Mouse (Mus musculus) liver, embryonic 14.5 days (tissue): Measurements from ENCODE around the gene Cmip. TPM values are rescaled to one million over a fixed set of nuclear protein-coding genes. Genes with fewer than 3 reads are reported as not detected.

ENCODE experiments used
- ATAC-seq: fragments of 200-750 bp; cut with Nextera tagmentation; 2 replicates; pipeline ENCODE4 v1.8.0; 2017; ENCODE audit warnings: moderate number of reproducible peaks, mild to moderate bottlenecking, moderate library complexity; ENCODE audit not compliant: insufficient read depth
- DNase-seq, 3 experiments: peaks; one replicate each; pipeline ENCODE4 v3.0.0-alpha.2; 2012 to 2013; ENCODE audit warnings: low read depth in 3 of 3, low spot score in 3 of 3
- H3K27ac ChIP-seq: fragments of 300-500 bp; sonication (generic); 2 replicates; pipeline ENCODE4 v1.5.1; 2014; ENCODE audit warnings: moderate library complexity, mild to moderate bottlenecking, control low read depth, inconsistent platforms
- H3K27me3 ChIP-seq: fragments of 300-500 bp; sonication (generic); 2 replicates; pipeline ENCODE4 v1.6.1; 2014; ENCODE audit warnings: mild to moderate bottlenecking, low read length, moderate library complexity; ENCODE audit not compliant: control insufficient read depth, insufficient read depth
- H3K36me3 ChIP-seq: fragments of 300-500 bp; sonication (generic); replicated peaks from 2 replicates; pipeline ENCODE4 v1.6.1; 2014; ENCODE audit warnings: low read depth; ENCODE audit not compliant: control insufficient read depth, insufficient read depth
- H3K4me1 ChIP-seq, 2 experiments: fragments of 200-500 bp in 1 of 2; fragments of 300-500 bp in 1 of 2; sonication (generic) in 1 of 2; replicated peaks; 2 replicates each; pipeline ENCODE4 v1.6.1; 2012 to 2014; ENCODE audit warnings: antibody characterized with exemption in 1 of 2, inconsistent platforms in 1 of 2, low read length in 1 of 2; ENCODE audit not compliant: control insufficient read depth in 2 of 2, insufficient read depth in 2 of 2
- H3K4me2 ChIP-seq: fragments of 300-500 bp; sonication (generic); 2 replicates; pipeline ENCODE4 v1.6.1; 2014; ENCODE audit warnings: low read depth, mild to moderate bottlenecking, control low read depth, moderate library complexity
- H3K4me3 ChIP-seq, 2 experiments: fragments of 200-500 bp in 1 of 2; fragments of 300-500 bp in 1 of 2; sonication (generic) in 1 of 2; 2 replicates each; pipeline ENCODE4 v1.5.1; 2012 to 2014; ENCODE audit warnings: low read depth in 2 of 2, low read length in 2 of 2, mild to moderate bottlenecking in 2 of 2, control low read depth in 1 of 2, inconsistent platforms in 1 of 2, moderate library complexity in 1 of 2; ENCODE audit not compliant: insufficient read depth in 1 of 2
- H3K9ac ChIP-seq: fragments of 300-500 bp; sonication (generic); replicated peaks from 2 replicates; pipeline ENCODE4 v1.6.1; 2014; ENCODE audit warnings: mild to moderate bottlenecking, control low read depth, moderate library complexity
- H3K9me3 ChIP-seq: fragments of 300-500 bp; sonication (generic); 2 replicates; pipeline ENCODE4 v1.6.1; 2016; ENCODE audit warnings: low read length, mixed read lengths; ENCODE audit not compliant: control insufficient read depth
- CTCF ChIP-seq: IDR thresholded peaks from 2 replicates; pipeline ENCODE4 v1.5.1; 2016; ENCODE audit warnings: antibody characterized with exemption, low read depth, control low read depth
- EP300 ChIP-seq: IDR thresholded peaks from 2 replicates; pipeline ENCODE4 v1.6.1; 2016; ENCODE audit warnings: antibody characterized with exemption, low read depth
- WGBS: fragments of 180-500 bp; shearing (Covaris S2); extraction: QIAGEN DNeasy Blood & Tissue Kit; methylation state at CpG from one replicate; pipeline ENCODE4 v1.1.7; 2014; ENCODE audit not compliant: insufficient replicate concordance; 5-methylcytosine and 5-hydroxymethylcytosine counted together
- polyA plus RNA-seq, 2 experiments: library from polyadenylated mRNA; depleted of rRNA in 1 of 2; stranded (reverse) in 1 of 2; unstranded in 1 of 2; fragments of >200 nt; fragmentation: Nextera tagmentation in 1 of 2; extraction: Ambion mirVana in 1 of 2; gene quantifications; 2 replicates each; pipeline versions ENCODE4 v1.2.1 to v1.2.3; 2012 to 2014

Gene Cmip
- polyA plus RNA-seq, 2 experiments, result 6.7 to 10.4 TPM

DNA sequence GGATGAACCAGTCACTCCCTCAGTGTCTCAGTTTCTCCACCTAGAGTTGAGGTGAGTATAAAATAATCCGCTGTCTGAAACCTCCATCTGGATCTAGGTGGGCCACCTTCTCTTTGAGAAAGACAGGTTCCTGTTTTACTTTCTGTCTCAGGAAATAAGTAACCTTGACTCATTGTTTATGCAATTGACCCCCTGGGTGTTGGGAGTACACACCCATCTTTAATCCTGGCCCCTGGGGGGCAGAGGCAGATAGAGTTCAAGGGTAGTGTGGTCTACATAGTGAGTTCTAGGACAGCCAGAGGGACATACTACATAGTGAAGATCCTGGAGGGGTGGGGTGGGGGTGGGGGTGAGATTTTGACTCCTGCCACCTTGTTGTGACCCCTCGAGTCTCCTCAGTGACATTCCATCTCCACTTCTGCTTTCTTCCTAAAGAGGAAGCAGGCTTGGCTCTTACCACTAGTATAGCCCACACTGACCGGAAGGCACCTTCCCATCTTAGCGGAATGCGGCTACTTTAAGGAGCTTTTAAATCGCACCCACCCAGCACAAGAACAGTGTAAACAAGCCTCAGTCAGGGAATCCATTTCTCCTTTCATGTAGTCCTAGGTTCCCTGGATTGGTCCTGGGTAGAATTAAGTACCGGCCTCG, 86.0 kb downstream of the Cmip start:
- Histone ChIP-seq H3K4me2 (peak overlapping the region; percentile 25; the same call in 1 of the 2 replicates), H3K9me3 (no peaks in the 10 kb centered on the region), H3K27me3 (no peaks in the 10 kb centered on the region), H3K4me3 (no peak overlapping the region), H3K4me1 (peaks cover 38 to 52% of the 10 kb centered on the region in 2 experiments), H3K27ac (peak overlapping the region; percentile 11; the same call in 1 of the 2 replicates), H3K36me3 (no peaks in the 10 kb centered on the region), H3K9ac (no peak overlapping the region)
- no peak for DNase-seq
- ATAC-seq, result no peak
- 41% methylated on average over 8 of the region's 8 CpGs for WGBS
- TF ChIP-seq EP300 (no peak), CTCF (no peak)

DNA sequence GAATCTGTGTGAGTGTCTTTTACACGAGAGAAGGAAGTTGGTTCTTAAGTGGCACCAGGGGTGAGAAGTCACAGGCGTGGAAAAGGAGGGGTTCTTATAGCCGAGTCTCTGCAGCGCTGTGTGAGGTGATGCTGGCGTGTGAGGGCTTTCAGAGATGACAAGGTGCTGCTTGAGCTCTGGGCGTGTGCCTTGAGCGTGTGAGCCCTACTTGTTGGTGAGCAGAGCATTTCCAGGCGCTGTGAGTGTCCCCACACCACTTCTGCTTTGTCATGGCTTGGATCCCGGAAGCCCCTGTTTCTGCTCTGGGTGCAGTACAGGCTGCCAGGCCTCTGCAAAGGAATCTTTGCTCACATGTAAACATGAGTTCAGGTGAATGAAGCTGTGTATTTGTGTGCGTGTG, 86.6 kb downstream of the Cmip start:
- no peak for ATAC-seq
- H3K4me3 ChIP-seq, result no peak overlapping the region
- TF ChIP-seq CTCF (no peak), EP300 (no peak)
- peak overlapping the region; percentile 25; the same call in 1 of the 2 replicates for H3K4me2 ChIP-seq
- H3K27me3 ChIP-seq, result no peaks in the 10 kb centered on the region
- no peak for DNase-seq
- peak overlapping the region; percentile 11 for H3K27ac ChIP-seq
- peaks cover 36 to 54% of the 10 kb centered on the region in 2 experiments for H3K4me1 ChIP-seq
- 30% methylated on average over 10 of the region's 10 CpGs for WGBS
- no peak overlapping the region for H3K9ac ChIP-seq
- H3K36me3 ChIP-seq, result no peaks in the 10 kb centered on the region
- no peaks in the 10 kb centered on the region for H3K9me3 ChIP-seq

DNA sequence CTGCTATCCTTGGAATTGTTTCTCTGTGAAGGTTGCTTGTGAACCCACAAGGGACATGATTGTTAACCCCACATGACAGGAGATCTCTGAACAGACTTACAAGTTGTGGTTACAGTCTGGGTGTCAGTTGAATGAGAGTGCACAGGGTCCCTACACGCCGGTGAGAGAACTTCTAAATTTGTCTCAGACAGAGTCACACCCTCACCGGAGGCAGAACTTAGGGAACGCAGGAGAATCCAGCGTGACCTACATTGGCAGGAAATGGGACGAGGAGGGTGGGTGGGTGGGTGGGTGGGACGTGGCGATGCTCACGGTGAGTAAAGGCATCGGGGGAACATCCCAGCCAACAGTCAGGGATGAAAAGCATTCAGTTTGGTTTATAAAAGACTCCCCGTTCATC, 88.0 kb downstream of the Cmip start:
- H3K4me1 ChIP-seq, result peaks cover 39 to 54% of the 10 kb centered on the region in 2 experiments
- no peaks in the 10 kb centered on the region for H3K27me3 ChIP-seq
- WGBS, result 46% methylated on average over 11 of the region's 11 CpGs
- ATAC-seq, result no peak
- H3K9ac ChIP-seq, result no peak overlapping the region
- no peak overlapping the region for H3K27ac ChIP-seq
- H3K4me3 ChIP-seq, result no peak overlapping the region
- no peaks in the 10 kb centered on the region for H3K36me3 ChIP-seq
- no peak for DNase-seq
- no peaks in the 10 kb centered on the region for H3K9me3 ChIP-seq
- H3K4me2 ChIP-seq, result no peak overlapping the region
- no peak for TF ChIP-seq CTCF
- TF ChIP-seq EP300, result no peak

DNA sequence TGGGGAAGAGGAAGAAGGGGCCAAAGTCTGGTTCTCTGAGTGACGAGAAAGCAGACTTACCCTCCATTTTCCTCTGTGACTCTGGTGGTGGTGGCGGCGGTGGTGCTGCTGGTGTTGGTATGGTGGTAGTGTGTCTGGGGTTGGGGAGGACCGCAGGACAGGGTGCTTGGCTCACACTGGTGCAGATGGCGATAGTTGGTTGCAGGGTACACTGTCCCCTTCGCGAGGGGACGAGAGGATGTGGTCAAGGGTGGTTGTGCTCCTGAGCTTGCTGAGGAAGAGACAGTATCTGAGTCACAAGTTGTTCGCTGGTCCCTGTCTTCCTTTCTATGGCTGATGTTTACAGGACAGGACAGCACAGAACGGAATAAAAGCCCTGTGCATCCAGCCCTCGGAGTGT, 88.5 kb downstream of the Cmip start:
- Histone ChIP-seq H3K9me3 (no peaks in the 10 kb centered on the region), H3K4me3 (no peak overlapping the region), H3K27me3 (no peaks in the 10 kb centered on the region), H3K36me3 (no peaks in the 10 kb centered on the region), H3K4me2 (no peak overlapping the region), H3K27ac (no peak overlapping the region), H3K9ac (no peak overlapping the region), H3K4me1 (peaks cover 35 to 51% of the 10 kb centered on the region in 2 experiments)
- WGBS, result 76% methylated on average over 11 of the region's 11 CpGs
- DNase-seq (no peak), ATAC-seq (no peak)
- TF ChIP-seq CTCF, result no peak
- TF ChIP-seq EP300, result no peak

DNA sequence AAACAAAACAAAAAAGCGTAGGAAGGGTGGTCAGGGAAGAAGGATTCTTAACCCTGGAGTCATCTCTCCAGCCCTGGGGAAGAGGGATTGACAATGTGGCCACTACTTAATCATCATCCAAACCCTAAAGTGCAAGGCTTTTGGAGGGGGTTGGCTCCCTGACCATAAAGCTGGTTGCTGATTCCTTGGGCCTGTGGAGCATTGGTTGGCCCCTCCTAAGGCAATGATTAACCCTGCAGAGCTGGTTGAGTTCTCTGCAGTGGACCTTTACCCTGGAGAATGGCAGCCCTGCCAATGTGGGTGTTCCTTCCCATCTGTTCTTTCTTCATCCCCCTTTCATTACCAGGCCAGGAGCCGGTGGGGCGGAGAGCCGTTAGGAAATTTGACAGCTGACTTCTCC, 90.7 kb downstream of the Cmip start:
- Histone ChIP-seq H3K4me2 (0 out of 2 replicates have a peak overlapping the region, but pooled peaks have one; percentile 13), H3K9ac (no peak overlapping the region)

More for the DNA sequence above, 90.7 kb downstream of the Cmip start:
- TF ChIP-seq EP300 (no peak), CTCF (no peak)
- Histone ChIP-seq H3K27ac (no peak overlapping the region), H3K9me3 (no peaks in the 10 kb centered on the region), H3K27me3 (no peaks in the 10 kb centered on the region), H3K4me3 (no peak overlapping the region), H3K4me1 (peaks cover 29 to 51% of the 10 kb centered on the region in 2 experiments), H3K36me3 (no peaks in the 10 kb centered on the region)
- ATAC-seq, result no peak
- WGBS, result 76% methylated on average over 4 of the region's 4 CpGs
- no peak for DNase-seq
